Mouse (Mus musculus) layer of hippocampus, postnatal 10 days (tissue): Measurements from ENCODE around the gene Prkaa2. TPM values are rescaled to one million over a fixed set of nuclear protein-coding genes. Genes with fewer than 3 reads are reported as not detected.
A peak's percentile ranks its signal among the peaks of the same experiment; 100 is the strongest.

Experiments used
- DNase-seq, 2 experiments: peaks; one replicate each; pipeline ENCODE4 v3.0.0; 2021; ENCODE audit warnings: low spot score in 2 of 2
- total RNA-seq, 2 experiments: library from RNA; stranded (reverse); gene quantifications; 2 replicates each; pipeline ENCODE4 v1.2.3; 2021

The Prkaa2 gene
- total RNA-seq, 2 experiments from 2014 or later = 22.5 to 23.5 TPM

- peak; percentile 28 to 52 for DNase-seq
Observed at GRCm38 (mm10) chr4:105109990-105110683, 447 bp upstream of the Prkaa2 start.

DNA sequence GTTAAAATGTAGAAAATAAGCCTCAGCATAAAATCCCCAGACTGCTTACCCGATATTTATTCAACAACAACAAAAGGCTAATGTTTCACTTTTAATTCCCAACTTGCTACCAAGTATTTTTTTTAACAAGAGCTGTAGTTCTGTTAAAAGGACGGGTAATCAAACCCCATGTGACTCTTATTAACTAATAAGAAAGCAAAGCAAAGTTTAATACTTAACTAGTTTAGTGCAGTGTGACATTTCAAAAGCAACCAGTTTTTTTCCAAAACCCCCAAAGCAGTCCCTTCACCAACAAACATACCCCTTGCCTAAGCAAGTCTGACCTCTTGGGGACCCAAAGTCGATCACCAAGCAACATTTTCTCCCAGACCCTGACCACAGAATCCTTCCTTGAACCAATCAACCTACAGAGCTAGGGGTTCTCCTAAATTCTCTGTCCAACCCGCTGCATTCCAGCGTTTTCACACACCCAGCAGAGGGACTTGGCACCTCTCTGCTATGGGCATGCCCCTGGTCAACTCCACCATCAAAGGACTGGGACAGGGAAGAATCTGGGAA lies 970 bp downstream of the Prkaa2 start:
- DNase-seq = no peak

DNA sequence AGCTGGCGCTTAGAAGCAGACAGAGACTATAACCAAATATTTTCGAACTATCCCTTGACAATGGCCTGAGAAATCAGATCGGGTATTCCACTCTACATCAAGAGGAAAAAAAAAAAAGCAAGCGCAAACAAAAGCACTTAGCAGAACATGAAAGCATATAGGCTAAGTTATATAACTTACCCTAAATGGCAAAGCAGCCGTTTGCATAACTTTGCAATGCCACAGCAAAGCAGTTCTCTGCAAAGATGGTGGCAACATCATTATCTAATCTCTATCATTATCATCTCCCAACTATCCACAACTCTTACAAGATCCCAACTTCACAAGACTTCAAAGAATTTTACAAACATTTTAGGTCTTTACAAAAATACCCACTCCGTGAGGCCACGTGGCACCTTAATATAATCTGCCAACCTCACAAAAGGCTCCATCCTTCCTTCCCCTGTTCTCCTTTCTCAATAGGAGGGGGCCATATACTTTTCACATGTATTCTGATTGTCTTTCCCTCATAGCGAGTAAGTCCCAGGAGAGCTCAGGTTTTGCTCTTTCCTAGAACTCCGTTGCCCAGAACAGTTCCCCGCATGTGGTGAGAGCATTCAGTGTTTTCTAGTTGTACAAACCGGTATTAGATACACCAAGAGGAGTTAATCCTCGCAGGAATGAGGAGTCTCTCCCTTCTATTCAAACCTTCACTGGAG lies 1.6 kb downstream of the Prkaa2 start:
- DNase-seq = no peak

DNA sequence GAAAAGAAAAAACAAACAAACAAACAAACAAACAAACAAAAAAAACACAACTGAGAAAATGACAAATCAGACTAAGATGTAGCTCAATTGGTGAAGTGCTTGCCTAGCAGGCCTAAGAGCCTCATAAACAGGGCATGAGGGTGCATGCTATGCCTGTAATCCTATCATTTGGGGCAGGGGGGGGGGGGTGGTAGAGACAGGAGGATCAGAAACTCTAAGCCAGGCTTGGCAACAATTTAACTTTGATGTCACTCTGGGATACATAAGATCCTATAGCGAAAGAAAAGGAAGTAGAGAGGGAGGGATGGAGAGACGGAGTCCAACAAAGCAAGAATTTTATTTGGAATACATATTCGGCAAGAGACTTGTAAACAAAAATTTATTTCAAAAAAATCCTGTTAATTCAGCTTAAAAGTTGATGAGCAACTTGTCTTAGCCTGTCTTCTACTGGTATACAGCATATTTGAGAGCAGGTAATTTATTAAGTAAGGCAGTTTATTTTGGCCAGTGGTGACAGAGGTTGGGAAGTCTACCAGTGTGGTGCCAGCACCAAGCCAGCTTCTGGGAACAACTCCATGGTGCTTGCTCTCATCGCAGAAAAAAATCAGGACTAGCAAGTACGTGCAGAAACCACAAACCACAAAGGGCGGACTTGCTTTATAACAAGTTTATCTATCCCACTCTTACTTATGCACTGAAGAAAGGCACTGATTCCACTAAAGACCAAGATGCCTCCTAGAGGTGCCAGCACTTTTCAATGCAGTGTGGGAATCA lies 5.4 kb downstream of the Prkaa2 start:
- DNase-seq = no peak

- no peak for DNase-seq
Observed at GRCm38 (mm10) chr4:105101337-105101688, 8.4 kb downstream of the Prkaa2 start.

- DNase-seq = peak in 1 of 2 experiments; percentile 37
Observed at GRCm38 (mm10) chr4:105100508-105101336, 9.0 kb downstream of the Prkaa2 start.

GRCm38 (mm10) chr4:105098660-105099059 lies 11.0 kb downstream of the Prkaa2 start:
- DNase-seq = no peak

GRCm38 (mm10) chr4:105098158-105098557 lies 11.5 kb downstream of the Prkaa2 start:
- no peak for DNase-seq

GRCm38 (mm10) chr4:105095316-105095715 lies 14.4 kb downstream of the Prkaa2 start:
- DNase-seq = peak in 1 of 2 experiments; percentile 25

DNA sequence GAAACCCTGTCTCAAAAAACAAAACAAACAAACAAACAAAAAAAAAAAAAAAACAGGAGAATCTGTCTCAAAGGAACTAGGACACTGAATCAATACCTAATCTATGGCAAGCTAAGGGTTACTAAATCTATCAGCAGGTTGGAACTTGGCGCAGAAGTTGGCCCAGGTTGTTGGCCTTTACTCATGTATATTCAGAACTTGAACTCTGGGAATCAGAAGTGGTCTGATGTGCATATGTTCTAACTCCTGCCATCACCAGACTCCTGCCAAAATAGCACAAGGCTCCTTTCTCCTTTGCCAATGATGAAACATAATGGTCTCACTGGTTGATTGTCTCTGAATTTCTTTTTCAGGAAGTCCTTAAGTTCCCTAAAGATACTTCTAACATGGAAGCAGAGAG lies 15.7 kb downstream of the Prkaa2 start:
- DNase-seq = no peak

DNA sequence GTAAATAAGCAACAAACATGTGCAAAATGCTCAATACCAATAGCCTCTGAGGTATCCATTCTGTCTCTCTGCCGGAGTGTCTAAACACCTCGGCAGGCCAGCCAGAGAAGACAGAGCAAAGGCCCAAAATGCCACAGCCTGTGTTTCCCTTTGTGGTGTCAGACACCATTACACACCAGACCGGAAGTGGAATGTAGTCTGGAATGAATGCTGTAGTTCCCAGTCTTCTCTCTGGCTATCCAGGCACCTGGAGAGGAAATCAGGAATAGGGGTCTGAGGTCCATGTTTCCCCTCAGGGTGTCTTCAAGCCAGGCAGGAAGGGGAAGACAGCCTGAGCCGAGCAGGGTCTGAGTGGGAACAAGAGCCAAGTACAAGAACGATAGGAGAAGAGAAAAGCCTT lies 19.3 kb downstream of the Prkaa2 start:
- DNase-seq = no peak

DNA sequence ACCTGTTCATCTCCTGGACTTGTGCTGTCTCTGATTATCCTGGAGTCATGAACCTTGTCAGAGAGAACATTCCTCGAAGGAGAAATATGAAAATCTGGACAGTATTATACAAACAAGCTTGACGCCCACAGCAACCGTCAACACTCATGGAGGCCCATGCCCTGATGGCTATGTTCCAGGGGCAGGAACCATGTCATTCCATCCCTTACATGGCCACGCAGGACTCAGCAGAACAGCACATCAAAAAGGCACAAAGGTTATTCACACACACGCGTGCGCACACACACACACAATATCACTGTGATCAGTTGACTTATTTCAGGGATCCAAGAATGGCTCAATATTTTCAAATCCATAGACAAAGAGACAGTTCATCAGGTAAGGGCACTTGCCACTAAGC lies 20.3 kb downstream of the Prkaa2 start:
- DNase-seq = no peak

DNA sequence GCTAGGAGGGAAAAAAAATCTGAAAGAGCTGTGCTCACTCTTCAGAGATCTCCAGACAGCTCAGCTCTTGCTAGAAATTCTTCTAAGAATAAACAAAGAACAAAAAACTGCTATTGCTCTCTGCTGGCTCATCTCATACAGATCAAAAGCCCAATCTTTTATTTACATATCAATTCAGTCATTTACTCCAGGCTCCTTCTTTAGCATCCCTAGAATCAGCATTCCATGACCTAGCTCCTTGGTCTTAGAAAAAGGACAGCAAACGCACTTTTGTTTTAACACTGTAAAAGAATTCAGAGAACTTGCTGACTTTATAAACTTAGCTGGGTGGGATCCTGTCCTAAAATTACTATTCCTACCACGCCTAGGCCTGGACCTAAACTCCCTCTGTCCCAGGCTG lies 21.0 kb downstream of the Prkaa2 start:
- DNase-seq = no peak

DNA sequence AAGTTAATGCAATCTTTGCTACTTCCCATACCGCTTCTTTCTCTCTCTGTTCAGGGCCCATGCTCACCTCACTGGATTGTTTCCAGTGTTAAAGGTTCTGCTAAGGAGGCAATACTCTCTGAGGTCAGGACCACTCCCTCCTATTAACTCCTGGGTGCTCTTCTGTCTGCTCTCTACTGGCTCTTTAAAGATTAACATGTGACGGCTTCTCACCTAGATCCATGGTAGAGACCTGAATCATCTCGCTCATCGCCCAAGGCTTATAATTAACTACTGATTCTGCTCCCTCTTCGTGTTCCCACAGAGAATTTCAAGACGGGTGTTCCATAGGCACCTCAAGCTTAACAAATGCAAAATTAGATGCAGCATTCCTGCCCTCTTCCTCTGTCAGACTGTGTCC lies 33.5 kb downstream of the Prkaa2 start:
- no peak for DNase-seq

GRCm38 (mm10) chr4:105071761-105072427 lies 37.8 kb downstream of the Prkaa2 start:
- DNase-seq = no peak

DNA sequence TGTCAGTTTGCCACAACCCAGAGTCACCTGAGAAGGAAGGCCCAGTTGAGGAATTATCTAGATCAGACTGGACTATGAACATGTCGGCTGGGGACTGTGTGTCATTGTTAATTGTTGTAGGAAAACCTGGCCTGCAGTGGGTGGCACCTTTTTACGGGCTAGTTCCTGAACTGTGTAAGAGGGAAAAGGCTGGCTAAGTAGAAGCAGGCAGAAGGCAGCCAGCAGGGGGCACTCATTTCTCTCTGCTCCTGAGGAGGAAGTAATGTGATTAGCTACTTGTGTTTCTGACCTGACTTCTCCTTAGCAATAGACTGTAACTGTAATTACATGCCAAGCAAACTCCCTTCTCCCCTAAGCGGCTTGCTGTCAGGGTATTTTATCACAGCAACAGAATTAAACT lies 38.7 kb downstream of the Prkaa2 start:
- peak; percentile 62 to 72 for DNase-seq

GRCm38 (mm10) chr4:105051291-105051690 lies 58.4 kb downstream of the Prkaa2 start:
- no peak for DNase-seq

- DNase-seq = no peak
Observed at GRCm38 (mm10) chr4:105050041-105050440, 59.6 kb downstream of the Prkaa2 start.

DNA sequence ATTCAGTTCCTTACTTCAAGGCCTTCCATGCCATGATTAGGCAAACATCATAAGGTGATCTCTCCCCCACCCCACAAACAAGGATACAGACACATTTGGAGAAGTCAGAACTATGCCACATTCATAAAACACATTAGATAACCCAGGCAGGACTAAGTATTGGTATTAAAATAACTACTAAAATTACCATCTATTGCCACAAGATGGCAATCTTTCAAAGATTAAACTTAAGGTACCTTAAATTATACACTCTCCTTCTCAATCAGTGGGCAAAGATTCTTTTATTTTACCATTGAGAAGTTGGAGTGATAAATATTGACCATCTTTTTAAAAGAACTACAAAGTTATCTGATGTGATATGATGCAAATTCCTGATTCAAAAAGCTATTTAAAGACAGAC lies 75.4 kb downstream of the Prkaa2 start:
- DNase-seq = no peak

DNA sequence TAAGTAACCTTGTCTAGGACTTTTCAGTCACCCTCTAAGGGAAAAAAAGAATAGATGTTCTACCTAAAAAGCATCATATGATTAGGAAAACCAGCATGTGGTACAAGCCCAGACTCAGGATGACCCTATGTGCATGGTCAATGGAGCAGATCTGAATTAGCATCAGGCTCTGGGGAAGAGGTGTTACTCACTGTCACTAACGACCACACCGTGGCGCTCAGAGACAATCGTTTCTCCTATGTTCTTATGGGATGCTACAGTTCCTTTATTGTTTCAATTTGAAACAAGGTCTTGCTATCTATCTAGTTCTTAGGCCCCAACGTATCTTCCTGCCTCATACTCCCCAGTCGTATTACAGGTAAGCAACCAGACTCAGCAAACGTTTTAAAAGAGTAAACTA lies 76.5 kb downstream of the Prkaa2 start:
- DNase-seq = no peak
